Mouse (Mus musculus): ENCODE measurements around the gene Hoxa10. TPM values are rescaled to one million over a fixed set of nuclear protein-coding genes. Genes with fewer than 3 reads are reported as not detected.
A peak's percentile ranks its signal among the peaks of the same experiment; 100 is the strongest.

Hoxa10 gene
- polyA plus RNA-seq, 1 experiment from 2014 or later, result 10.0 TPM

DNA sequence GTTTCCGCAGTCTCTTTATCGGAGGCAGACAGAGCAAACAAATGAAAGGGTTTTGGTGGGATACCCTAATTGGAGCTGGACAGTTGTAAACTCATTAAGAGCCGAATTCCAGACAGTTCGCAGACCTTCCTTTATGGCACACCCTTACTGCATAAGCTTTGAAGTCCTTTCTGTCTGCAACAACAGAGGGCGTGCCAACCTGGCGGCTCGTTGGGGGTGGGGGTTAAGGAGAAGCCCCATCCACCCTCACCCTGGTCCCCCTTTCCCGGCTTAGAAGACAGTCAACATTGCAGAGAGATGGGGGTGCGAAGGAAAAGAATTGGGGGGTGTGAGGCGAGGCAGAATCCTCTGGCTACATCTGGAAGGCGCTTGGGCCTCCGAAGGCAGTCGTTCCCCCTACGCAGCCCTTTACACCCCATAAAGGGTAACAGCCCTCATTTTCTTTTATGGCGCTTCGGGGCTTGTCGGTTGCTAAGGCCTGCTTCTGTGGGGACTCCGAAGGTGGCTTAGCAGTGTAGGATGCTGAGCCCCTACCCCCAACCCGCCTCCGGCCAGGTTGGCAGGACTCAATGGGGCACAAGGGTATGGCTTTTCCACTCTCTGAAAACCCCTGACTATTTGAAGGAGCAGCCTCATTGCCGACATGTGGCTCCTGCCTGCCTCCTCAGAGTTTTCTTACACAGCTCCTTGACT is 18.5 kb downstream of the Hoxa10 start:
- WGBS, result 15% methylated on average over 21 of the region's 21 CpGs

DNA sequence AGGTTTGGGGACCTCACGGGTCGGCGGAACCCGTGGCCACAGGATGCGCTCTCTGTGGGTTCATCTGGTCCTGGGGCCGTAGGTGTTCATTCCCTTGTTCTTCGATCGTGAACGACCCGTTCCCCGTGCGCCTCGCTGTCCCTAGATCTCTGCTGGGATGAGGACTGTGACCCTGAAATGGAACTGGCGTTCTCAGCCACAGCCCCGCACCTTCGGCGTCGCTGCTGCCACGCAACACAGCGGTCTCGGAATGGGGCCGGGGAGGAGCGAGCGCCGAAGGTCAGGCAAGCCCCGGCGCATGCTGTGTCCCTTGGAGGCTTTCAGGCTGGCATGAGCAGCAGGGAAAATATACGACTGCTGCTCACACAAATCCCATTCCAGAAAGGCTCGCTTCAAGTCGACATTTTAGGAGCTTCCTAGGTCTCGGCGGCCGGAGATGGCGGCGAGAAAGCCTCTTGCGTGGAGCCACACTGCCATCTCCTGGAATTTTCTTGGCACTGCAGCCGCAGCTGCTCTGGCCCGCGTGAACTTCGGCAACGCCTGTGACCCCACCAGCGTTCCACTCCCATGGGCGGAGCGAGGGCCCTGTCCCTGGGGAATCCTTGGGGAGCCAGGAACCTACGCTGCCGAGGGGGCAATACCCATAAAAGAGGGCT is 19.2 kb downstream of the Hoxa10 start, which contains the start of gene Hoxa7:
Hoxa7 (minus strand) TSS at position 518 of the 656 bp plus-strand sequence.
- peak within 1 kb of the TSS; percentile 91 for H3K4me2 ChIP-seq (ENCODE audit: low read depth, low read length)
- peaks cover 85% of the 10 kb centered on the region for H3K27me3 ChIP-seq (replicated peaks; ENCODE audit: control insufficient read depth, insufficient read depth, low read length)
- H3K9ac ChIP-seq (ENCODE audit: low read depth, low read length), result peak within 1 kb of the TSS; percentile 70
- H3K4me3 ChIP-seq (ENCODE audit: low read length), result peak within 1 kb of the TSS; percentile 58
- WGBS, result under 1% methylated on average over 46 of the region's 46 CpGs
- peaks cover 13% of the 10 kb centered on the region for H3K4me1 ChIP-seq (ENCODE audit: control insufficient read depth, insufficient read depth, low read length)
- H3K27ac ChIP-seq (ENCODE audit: low read length), result peak within 1 kb of the TSS; percentile 57
- peak; percentile 59 for ATAC-seq
- no peaks in the 10 kb centered on the region for H3K36me3 ChIP-seq (ENCODE audit: control insufficient read depth, insufficient read depth, low read length)
- no peaks in the 10 kb centered on the region for H3K9me3 ChIP-seq (ENCODE audit: control insufficient read depth, low read length)

More for the DNA sequence above, 18.5 kb downstream of the Hoxa10 start:
- Histone ChIP-seq H3K4me3 (ENCODE audit: low read length) (peak overlapping the region; percentile 58), H3K9ac (ENCODE audit: low read depth, low read length) (peak overlapping the region; percentile 44; the same call in 1 of the 2 replicates), H3K9me3 (ENCODE audit: control insufficient read depth, low read length) (no peaks in the 10 kb centered on the region), H3K27ac (ENCODE audit: low read length) (no peak overlapping the region), H3K36me3 (ENCODE audit: control insufficient read depth, insufficient read depth, low read length) (no peaks in the 10 kb centered on the region), H3K4me1 (ENCODE audit: control insufficient read depth, insufficient read depth, low read length) (peaks cover 8% of the 10 kb centered on the region), H3K27me3 (replicated peaks; ENCODE audit: control insufficient read depth, insufficient read depth, low read length) (peaks cover 85% of the 10 kb centered on the region), H3K4me2 (ENCODE audit: low read depth, low read length) (peak overlapping the region; percentile 91)
- ATAC-seq, result peak; percentile 9; the same call in 1 of the 2 replicates

GRCm38 (mm10) chr6:52220865-52221310 is 19.8 kb downstream of the Hoxa10 start:
- ATAC-seq, result no peak
- Histone ChIP-seq H3K36me3 (ENCODE audit: control insufficient read depth, insufficient read depth, low read length) (no peaks in the 10 kb centered on the region), H3K9ac (ENCODE audit: low read depth, low read length) (peak overlapping the region; percentile 70), H3K27me3 (replicated peaks; ENCODE audit: control insufficient read depth, insufficient read depth, low read length) (peaks cover 85% of the 10 kb centered on the region), H3K4me2 (ENCODE audit: low read depth, low read length) (peak overlapping the region; percentile 91), H3K9me3 (ENCODE audit: control insufficient read depth, low read length) (no peaks in the 10 kb centered on the region), H3K27ac (ENCODE audit: low read length) (no peak overlapping the region; the same call in 1 of the 2 replicates), H3K4me3 (ENCODE audit: low read length) (peak overlapping the region; percentile 58), H3K4me1 (ENCODE audit: control insufficient read depth, insufficient read depth, low read length) (peaks cover 16% of the 10 kb centered on the region)
- WGBS, result 24% methylated on average over 12 of the region's 12 CpGs

- no peak for ATAC-seq
- Histone ChIP-seq H3K4me1 (ENCODE audit: control insufficient read depth, insufficient read depth, low read length) (peaks cover 20% of the 10 kb centered on the region), H3K36me3 (ENCODE audit: control insufficient read depth, insufficient read depth, low read length) (no peaks in the 10 kb centered on the region), H3K27me3 (replicated peaks; ENCODE audit: control insufficient read depth, insufficient read depth, low read length) (peaks cover 84% of the 10 kb centered on the region), H3K4me3 (ENCODE audit: low read length) (peak overlapping the region; percentile 58), H3K9me3 (ENCODE audit: control insufficient read depth, low read length) (no peaks in the 10 kb centered on the region), H3K27ac (ENCODE audit: low read length) (peak overlapping the region; percentile 37), H3K4me2 (ENCODE audit: low read depth, low read length) (peak overlapping the region; percentile 91), H3K9ac (ENCODE audit: low read depth, low read length) (peak overlapping the region; percentile 56)
- 37% methylated on average over 32 of the region's 32 CpGs for WGBS
These were observed 20.4 kb downstream of the Hoxa10 start for GRCm38 (mm10) chr6:52220003-52220864.

DNA sequence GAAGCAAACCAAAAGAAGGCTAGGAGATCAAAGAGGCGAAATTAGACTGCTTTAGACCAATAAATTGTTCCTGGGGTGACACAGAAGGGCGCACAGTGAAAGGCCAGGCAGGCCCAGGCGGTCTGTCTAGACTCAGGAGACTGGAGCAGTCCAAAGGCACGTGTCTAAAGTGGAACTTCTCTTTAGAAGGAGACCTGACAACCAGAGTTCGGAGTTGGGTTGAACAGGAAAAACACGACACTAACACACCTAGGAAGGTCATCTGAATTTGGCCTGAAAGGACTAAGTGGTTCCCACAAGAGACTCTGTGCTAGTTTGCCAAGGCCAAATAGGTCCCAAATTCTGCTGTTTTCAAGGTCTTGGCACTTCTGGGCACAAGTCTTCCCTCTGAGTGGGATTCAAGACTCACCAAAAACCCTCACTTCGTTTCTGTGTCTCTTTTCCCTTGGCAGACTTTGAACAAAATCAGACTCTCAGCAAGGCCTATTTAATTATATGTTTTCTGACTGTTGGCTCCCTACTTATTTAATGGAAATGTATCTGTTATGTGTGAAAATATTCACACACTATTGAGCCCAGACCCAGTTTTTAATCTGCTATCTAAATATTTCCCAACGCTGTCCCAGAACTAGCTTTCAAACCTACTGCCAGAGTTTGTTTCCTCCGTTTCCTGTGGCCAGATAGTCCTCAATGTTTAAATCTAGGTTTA is 21.3 kb downstream of the Hoxa10 start:
- no peaks in the 10 kb centered on the region for H3K9me3 ChIP-seq (ENCODE audit: control insufficient read depth, low read length)
- H3K36me3 ChIP-seq (ENCODE audit: control insufficient read depth, insufficient read depth, low read length), result no peaks in the 10 kb centered on the region
- H3K27ac ChIP-seq (ENCODE audit: low read length), result no peak overlapping the region; the same call in 1 of the 2 replicates
- no peak overlapping the region for H3K9ac ChIP-seq (ENCODE audit: low read depth, low read length)
- no peak overlapping the region for H3K4me3 ChIP-seq (ENCODE audit: low read length)
- H3K4me2 ChIP-seq (ENCODE audit: low read depth, low read length), result no peak overlapping the region
- H3K4me1 ChIP-seq (ENCODE audit: control insufficient read depth, insufficient read depth, low read length), result peaks cover 20% of the 10 kb centered on the region
- 48% methylated on average over 9 of the region's 9 CpGs for WGBS
- peaks cover 86% of the 10 kb centered on the region for H3K27me3 ChIP-seq (replicated peaks; ENCODE audit: control insufficient read depth, insufficient read depth, low read length)
- ATAC-seq, result no peak

GRCm38 (mm10) chr6:52218643-52219215 is 21.9 kb downstream of the Hoxa10 start:
- Histone ChIP-seq H3K36me3 (ENCODE audit: control insufficient read depth, insufficient read depth, low read length) (no peaks in the 10 kb centered on the region), H3K27ac (ENCODE audit: low read length) (no peak overlapping the region), H3K4me1 (ENCODE audit: control insufficient read depth, insufficient read depth, low read length) (peaks cover 21% of the 10 kb centered on the region), H3K9me3 (ENCODE audit: control insufficient read depth, low read length) (no peaks in the 10 kb centered on the region), H3K4me3 (ENCODE audit: low read length) (no peak overlapping the region), H3K27me3 (replicated peaks; ENCODE audit: control insufficient read depth, insufficient read depth, low read length) (peaks cover 84% of the 10 kb centered on the region), H3K4me2 (ENCODE audit: low read depth, low read length) (no peak overlapping the region), H3K9ac (ENCODE audit: low read depth, low read length) (0 out of 2 replicates have a peak overlapping the region, but pooled peaks have one; percentile 63)
- no peak for ATAC-seq
- 28% methylated on average over 14 of the region's 14 CpGs for WGBS

DNA sequence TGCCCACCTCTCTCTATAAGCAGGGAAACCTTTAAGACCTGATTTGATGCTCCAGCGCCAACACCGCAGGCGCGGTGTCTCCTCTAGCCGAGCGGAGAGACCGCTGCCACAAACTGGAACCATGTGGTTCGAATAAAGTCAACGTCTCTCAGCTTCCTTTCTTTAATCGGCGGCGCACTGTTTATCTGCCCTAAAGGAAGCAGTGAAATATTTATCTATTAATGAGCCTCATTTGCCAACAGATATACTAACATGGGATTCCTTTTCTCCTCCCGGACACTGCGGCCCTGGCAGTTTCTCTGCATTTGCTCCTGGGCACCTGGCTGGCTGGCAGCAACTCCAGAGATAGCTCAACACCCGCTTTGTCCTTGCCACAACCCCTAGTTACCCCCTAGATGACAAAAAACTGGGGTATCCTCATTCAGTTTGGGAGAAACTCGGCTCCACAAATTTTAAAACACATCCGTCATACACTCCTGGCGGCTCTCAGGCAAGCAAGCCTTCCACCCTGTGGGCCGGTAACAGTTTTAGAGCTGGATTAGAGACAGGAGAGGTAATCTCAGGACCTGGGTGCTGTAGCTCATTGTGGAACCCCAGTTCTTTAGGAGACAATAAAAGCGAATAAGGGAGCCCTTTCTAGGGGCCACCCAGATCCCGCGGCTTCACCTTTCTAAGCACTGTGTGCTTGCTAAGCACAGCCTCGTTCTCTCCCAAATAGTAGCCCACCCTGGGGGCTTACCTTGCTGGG is 22.6 kb downstream of the Hoxa10 start:
- H3K27me3 ChIP-seq (replicated peaks; ENCODE audit: control insufficient read depth, insufficient read depth, low read length), result peaks cover 85% of the 10 kb centered on the region
- H3K4me3 ChIP-seq (ENCODE audit: low read length), result peak overlapping the region; percentile 55
- no peaks in the 10 kb centered on the region for H3K9me3 ChIP-seq (ENCODE audit: control insufficient read depth, low read length)
- 0 out of 2 replicates have a peak overlapping the region, but pooled peaks have one; percentile 12 for H3K27ac ChIP-seq (ENCODE audit: low read length)
- H3K4me1 ChIP-seq (ENCODE audit: control insufficient read depth, insufficient read depth, low read length), result peaks cover 24% of the 10 kb centered on the region
- WGBS, result 19% methylated on average over 23 of the region's 23 CpGs
- ATAC-seq, result no peak
- peak overlapping the region; percentile 75 for H3K4me2 ChIP-seq (ENCODE audit: low read depth, low read length)
- H3K9ac ChIP-seq (ENCODE audit: low read depth, low read length), result peak overlapping the region; percentile 63
- H3K36me3 ChIP-seq (ENCODE audit: control insufficient read depth, insufficient read depth, low read length), result no peaks in the 10 kb centered on the region

DNA sequence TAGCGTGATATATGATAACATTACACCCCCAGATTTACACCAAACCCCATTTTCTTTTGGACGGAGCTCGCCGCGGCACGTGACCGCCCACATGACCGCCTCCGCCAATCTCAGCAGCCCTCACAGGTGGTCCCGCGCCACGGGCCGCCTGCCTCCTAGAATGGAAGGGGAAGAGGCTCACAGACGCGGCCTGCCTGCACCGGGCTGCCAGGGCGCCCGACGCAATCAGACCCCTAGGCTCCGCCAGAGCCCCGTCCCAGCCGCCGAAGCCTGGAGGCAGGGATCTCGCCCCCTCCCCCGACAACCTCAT is 23.2 kb downstream of the Hoxa10 start:
- no peak overlapping the region for H3K27ac ChIP-seq (ENCODE audit: low read length)
- H3K27me3 ChIP-seq (replicated peaks; ENCODE audit: control insufficient read depth, insufficient read depth, low read length), result peaks cover 81% of the 10 kb centered on the region
- under 1% methylated on average over 25 of the region's 25 CpGs for WGBS
- H3K36me3 ChIP-seq (ENCODE audit: control insufficient read depth, insufficient read depth, low read length), result no peaks in the 10 kb centered on the region
- H3K9me3 ChIP-seq (ENCODE audit: control insufficient read depth, low read length), result no peaks in the 10 kb centered on the region
- H3K4me3 ChIP-seq (ENCODE audit: low read length), result peak overlapping the region; percentile 55
- peak overlapping the region; percentile 75 for H3K4me2 ChIP-seq (ENCODE audit: low read depth, low read length)
- peaks cover 28% of the 10 kb centered on the region for H3K4me1 ChIP-seq (ENCODE audit: control insufficient read depth, insufficient read depth, low read length)
- peak overlapping the region; percentile 63 for H3K9ac ChIP-seq (ENCODE audit: low read depth, low read length)
- ATAC-seq, result peak; percentile 47

Measured in intestine, embryonic 16.5 days (tissue).